Mouse (Mus musculus): ENCODE results near the gene Snx9.

DNA sequence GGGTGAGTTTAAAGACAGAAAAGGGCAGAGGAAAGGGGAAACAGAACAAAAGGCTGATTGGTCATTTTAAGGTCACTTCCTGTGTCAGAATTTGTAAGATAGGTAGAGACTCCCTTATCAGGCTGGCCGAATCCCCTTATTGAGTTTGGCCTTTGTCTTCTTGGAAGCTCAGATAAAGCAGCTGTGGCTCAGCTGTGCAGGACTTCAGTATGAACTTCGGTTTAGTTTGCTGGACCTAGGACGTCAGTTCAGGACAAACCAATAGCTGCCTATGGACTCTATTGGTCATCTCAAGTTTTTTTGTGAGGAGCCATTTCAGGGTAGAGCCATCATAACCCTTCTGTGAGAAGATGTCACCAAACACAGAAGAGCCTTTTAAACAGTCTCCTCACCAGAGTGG is 12.2 kb upstream of the Snx9 start:
- TF ChIP-seq CHD2 (IDR thresholded peaks at IDR 0.05; ENCODE audit: low read depth, low read length) (no peak), ZNF384 (IDR thresholded peaks at IDR 0.05; ENCODE audit: low read depth, low read length) (no peak)

Data from ES-E14 (cell line).